Mouse (Mus musculus) spleen, embryonic (tissue): ENCODE measurements around the gene Hnrnph1.

Source experiments
- CTCF ChIA-PET: fragments of 350-600 bp; sonication (Branson Sonifier 250); formaldehyde crosslinking; loops from one replicate; lab custom pipeline; 2022; lab: Charles Lee

Gene Hnrnph1

GRCm38 (mm10) chr11:50371911-50372310, 4.9 kb upstream of the Hnrnph1 start:
- CTCF ChIA-PET, result interaction anchor here (0.6 to 0.7 kb wide), 3 partner anchors 12 to 190 kb away, joined by 3 to 25 read pairs (median 9); no protein-coding TSS in a partner anchor

DNA sequence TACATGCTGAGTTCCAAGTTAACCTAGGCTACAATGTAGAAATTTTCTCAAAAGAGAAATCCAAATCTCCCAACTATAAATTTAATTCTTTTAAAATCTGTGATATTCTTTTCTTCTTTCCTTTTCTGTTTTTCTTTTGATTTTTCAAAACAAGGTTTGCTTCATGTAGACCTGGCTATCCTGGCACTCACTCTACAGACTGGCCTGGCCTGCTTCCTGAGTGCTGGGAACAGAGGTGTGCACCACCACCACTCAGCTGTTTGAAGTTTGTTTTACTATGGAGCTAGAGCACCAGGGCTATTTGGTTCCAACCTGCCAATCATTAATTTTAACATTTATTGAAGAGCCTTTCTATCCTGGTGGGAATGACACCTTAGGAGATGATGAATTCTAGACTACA, 3.7 kb upstream of the Hnrnph1 start:
- CTCF ChIA-PET, result interaction anchor here (1.2 kb wide), 1 partner anchor 241 kb away, joined by 14 read pairs; no protein-coding TSS in a partner anchor

DNA sequence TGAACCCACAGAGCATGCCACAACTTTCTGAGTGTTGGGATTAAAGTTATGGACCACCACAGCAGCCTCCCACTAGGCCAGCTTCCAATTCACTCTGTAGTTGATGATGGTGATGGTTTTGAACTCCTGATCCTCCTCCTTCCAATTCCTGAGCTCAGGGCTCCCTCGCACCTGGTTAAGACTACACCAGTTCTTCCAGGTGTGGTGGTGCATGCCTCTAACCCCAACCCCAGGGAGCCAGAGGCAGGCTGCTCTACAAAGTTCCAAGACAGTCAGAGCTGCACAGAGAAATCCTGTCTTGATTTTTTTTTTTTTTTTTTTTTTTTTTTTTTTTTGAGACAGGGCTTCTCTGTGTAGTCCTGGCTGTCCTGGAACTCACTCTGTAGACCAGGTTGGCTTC, 3.2 kb upstream of the Hnrnph1 start:
- CTCF ChIA-PET, result interaction anchor here (1.2 kb wide), 1 partner anchor 242 kb away, joined by 14 read pairs; no protein-coding TSS in a partner anchor

DNA sequence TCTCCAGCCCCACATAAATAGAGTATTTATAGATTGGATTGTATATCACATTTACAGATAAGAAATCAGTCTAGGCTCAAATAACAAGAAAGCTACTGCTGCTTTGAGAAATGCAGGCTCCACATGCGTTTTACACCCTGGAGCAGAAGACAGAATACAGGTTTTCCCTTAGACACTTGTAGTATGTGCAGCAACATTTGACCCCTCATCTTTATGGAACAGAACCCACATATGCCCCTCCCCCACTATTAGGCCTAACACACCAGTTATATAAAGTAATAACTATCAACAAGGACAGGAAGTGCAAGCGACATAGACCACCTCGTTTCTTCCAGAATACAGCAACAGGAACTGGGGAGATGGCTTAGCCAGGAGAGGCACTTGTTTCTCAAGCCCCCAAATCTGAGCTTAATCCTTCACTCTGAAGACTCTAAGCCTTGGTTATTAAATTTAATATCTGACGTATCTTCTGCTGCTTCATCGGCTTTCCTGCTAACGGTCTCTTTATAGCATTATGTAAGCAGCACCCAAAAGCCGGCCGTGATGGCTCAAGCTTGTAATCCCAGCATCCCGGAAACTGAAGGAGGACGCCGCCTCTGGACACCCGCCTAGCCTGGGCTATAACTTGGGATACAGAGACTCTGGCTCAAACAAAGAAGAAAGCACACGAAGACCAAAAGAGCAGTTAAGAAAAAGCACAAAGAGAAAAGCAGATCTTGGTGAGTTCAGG, 2.3 kb upstream of the Hnrnph1 start:
- CTCF ChIA-PET, result no interaction called here

GRCm38 (mm10) chr11:50375421-50375820, 1.4 kb upstream of the Hnrnph1 start:
- CTCF ChIA-PET, result interaction anchor here (0.7 kb wide), 1 partner anchor 1266 kb away, joined by 8 read pairs; no protein-coding TSS in a partner anchor

- CTCF ChIA-PET, result no interaction called here
Measured at GRCm38 (mm10) chr11:50376156-50376790, 517 bp upstream of the Hnrnph1 start.

- CTCF ChIA-PET, result interaction anchor here (0.6 to 1.0 kb wide), 2 partner anchors 14 to 1279 kb away, joined by 3 to 5 read pairs; no protein-coding TSS in a partner anchor
Measured at GRCm38 (mm10) chr11:50377892-50378684, 1.3 kb downstream of the Hnrnph1 start.

DNA sequence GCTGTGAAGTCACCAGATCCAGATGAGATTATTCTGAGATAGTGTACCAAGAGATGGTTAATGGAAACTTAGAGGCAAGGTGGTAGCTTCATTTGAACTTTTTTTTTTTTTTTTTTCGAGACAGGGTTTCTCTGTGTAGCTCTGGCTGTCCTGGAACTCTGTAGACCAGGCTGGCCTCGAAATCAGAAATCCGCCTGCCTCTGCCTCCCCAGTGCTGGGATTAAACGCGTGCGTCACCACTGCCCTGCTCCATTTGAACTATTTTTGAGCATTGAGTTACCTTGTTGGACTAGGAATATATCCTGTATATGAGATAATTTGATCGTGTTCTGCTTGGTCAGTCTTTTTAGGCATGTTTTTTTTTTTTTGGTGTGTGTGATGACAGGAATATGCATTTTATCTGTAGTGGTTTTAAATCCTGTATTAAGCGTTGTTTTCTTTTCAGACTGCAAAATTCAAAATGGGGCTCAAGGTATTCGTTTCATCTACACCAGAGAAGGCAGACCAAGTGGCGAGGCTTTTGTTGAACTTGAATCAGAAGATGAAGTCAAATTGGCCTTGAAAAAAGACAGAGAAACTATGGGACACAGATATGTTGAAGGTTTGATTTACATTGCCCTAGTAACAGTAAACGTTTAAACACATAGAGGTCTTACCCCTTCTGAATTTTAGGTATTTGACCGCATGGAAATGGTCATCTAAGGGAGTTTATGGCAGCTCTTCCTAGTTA, 2.4 kb downstream of the Hnrnph1 start:
- CTCF ChIA-PET, result no interaction called here

- CTCF ChIA-PET, result no interaction called here
Measured at GRCm38 (mm10) chr11:50381311-50381710, 4.5 kb downstream of the Hnrnph1 start.

GRCm38 (mm10) chr11:50387167-50387679, 10.4 kb downstream of the Hnrnph1 start:
- CTCF ChIA-PET, result no interaction called here

GRCm38 (mm10) chr11:50387697-50388096, 10.9 kb downstream of the Hnrnph1 start:
- CTCF ChIA-PET, result no interaction called here

DNA sequence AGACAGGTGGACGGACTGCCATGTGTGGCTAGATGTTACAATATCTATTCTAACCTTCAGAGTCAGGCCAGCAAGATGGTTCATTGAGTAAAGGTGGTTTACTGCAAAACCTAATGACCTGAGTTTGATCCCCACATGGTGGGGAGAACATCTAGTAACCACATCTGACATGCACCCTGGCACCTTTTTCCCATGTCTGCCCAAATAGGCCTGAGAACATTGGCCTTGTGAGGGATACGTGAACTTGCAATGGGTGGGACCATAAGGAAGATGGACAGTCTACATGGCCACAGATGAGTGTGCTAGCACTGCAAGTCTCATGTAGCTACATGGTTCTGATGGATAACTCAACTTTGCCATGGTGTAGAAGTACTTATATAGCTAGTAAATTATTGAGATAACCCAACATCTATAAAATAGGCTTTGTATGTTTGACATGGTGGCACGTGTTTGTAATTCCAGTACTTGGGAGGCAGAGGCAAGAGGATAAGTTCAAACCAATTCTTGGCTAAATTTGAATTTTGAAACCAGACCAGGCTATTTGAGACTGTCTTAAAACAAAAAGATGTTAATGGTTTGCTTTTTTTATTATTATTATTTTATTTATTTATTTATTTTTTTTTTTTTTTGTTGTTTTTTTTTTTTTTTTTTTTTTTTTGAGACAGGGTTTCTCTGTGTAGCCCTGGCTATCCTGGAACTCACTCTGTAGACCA, 11.6 kb downstream of the Hnrnph1 start:
- CTCF ChIA-PET, result interaction anchor here (0.7 kb wide), 1 partner anchor 104 kb away, joined by 12 read pairs; no protein-coding TSS in a partner anchor

- CTCF ChIA-PET, result no interaction called here
Measured at GRCm38 (mm10) chr11:50389011-50389410, 12.2 kb downstream of the Hnrnph1 start.

GRCm38 (mm10) chr11:50389616-50390015, 12.8 kb downstream of the Hnrnph1 start:
- CTCF ChIA-PET, result no interaction called here

DNA sequence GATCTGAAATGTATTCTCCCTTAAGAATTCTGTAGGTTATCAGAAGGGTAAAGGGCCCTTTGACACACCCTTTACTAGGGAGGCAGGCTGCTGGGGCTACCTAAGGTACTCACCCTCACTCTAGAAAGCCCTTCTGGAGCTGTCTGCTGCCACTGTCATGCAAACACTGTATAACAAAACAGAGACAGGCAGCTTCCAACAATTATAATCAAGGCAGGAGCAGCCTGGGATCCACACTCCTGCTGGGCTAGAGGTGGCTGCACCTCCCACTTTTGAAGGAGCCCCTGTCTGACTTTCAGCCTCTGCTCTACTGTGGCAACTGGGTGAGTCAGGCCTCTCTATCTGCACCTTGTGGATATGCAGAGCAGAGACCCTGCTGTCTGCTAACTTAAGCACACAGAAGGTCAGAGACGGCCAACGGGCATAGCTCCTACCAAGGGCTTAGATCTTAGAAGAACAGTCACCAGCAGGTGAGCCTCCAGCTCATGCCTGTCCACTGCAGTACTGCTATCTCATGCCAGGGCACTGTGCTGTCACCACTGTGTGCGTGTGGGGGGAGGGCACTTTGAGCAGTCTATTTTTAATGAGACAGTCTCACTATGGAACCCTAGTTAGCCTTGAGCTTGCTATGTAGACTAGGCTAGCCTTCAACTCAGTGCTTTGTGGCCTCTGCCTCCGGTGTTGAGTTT, 14.6 kb downstream of the Hnrnph1 start:
- CTCF ChIA-PET, result no interaction called here

- CTCF ChIA-PET, result no interaction called here
Measured at GRCm38 (mm10) chr11:50393306-50393705, 16.5 kb downstream of the Hnrnph1 start.

DNA sequence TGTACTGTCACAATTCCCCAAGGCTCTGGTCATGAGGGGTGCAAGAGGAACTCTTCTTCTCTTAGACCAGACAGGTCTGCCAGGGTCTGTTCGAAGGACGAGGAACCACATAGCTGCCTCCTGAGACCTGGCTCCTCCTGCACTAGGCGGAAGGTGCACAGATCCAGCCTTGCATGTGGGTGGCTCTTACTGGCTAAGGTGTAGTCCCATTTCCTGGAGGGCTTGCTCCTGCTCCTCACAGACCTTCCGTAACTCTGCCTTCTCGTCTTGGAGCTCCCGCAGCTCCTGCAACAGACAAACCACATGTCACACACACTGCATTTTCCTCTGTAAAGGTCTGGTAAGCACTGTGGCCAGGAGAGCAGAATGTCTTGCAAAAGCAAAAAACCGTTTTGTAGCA, 17.9 kb downstream of the Hnrnph1 start:
- CTCF ChIA-PET, result no interaction called here

GRCm38 (mm10) chr11:50396766-50397307, 20.0 kb downstream of the Hnrnph1 start:
- CTCF ChIA-PET, result no interaction called here

DNA sequence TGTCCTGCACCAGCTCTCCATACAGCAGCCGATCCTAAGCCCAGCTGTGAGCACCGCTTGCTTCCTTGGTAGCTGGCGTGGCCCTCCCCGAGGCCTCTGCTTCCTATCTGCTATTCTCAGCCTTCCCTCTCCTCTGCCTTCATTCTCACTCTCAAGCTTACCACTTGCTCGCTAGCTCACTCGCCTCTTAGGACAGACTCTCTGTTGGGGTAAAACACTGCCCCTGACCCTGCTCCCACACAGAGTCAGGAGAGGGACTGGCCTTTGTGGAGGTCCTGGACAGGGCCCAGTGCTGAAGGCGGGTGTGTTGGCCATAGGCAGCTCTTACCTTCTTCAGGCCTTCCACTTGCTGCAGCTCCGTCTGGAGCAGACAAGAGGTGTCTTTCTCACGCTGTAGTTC, 20.5 kb downstream of the Hnrnph1 start:
- CTCF ChIA-PET, result no interaction called here
